ENCODE assay signal across 23 mouse cellular contexts in genomic region chr2:117389460-117389859, GRCm38 (mm10). TPM values are rescaled to one million over a fixed set of nuclear protein-coding genes. Genes with fewer than 3 reads are reported as not detected.
A peak's percentile ranks its signal among the peaks of the same experiment; 100 is the strongest.
DNase-seq lines count a peak whose midpoint lies in the region; ATAC-seq and TF ChIP-seq lines count a peak whose summit lies in the region.
"Had no signal": no experiment of that assay in that cellular context is flagged by ENCODE, and none has a peak within 500 bp of the region (broad histone marks: within the 10 kb centered on the region; RNA-seq: fewer than 3 reads in every experiment).

No protein-coding gene starts in this region.

- 0 out of 2 replicates have a peak overlapping the region, but pooled peaks have one; percentile 32 for H3K27ac ChIP-seq in hindbrain, embryonic 14.5 days
- no peak overlapping the region for H3K27ac ChIP-seq in hindbrain, embryonic 12.5 days
- H3K27ac ChIP-seq in midbrain, embryonic 16.5 days (ENCODE audit: low read length), result peak overlapping the region; percentile 67
- no peak overlapping the region for H3K27ac ChIP-seq in midbrain, embryonic 13.5 days
- H3K27ac ChIP-seq in forebrain, postnatal 0 days (ENCODE audit: low read depth, low read length), result peak overlapping the region; percentile 66
- H3K27ac ChIP-seq in cerebellum, adult 2 months (ENCODE audit: insufficient read depth, low read length), result no peak overlapping the region
- H3K27ac ChIP-seq: embryonic facial prominence, embryonic 10.5 days; kidney, embryonic 15.5 days; limb, embryonic 15.5 days; liver, embryonic 14.5 days; lung, embryonic 15.5 days had no signal

- whole genome bisulfite sequencing in hindbrain, embryonic 14.5 days, result 62% methylated on average over 3 of the region's 3 CpGs
- 72% methylated on average over 3 of the region's 3 CpGs for WGBS in hindbrain, embryonic 12.5 days
- WGBS in midbrain, embryonic 16.5 days, result 49% methylated on average over 3 of the region's 3 CpGs
- 53% methylated on average over 3 of the region's 3 CpGs for WGBS in midbrain, embryonic 13.5 days
- 76% methylated on average over 3 of the region's 3 CpGs for WGBS in forebrain, postnatal 0 days
- 70% methylated on average over 3 of the region's 3 CpGs for WGBS in cerebellum, adult 2 months

- peak; percentile 33 for DNase-seq in hindbrain, embryonic 14.5 days (ENCODE audit: low spot score)
- no peak for DNase-seq in forebrain, postnatal 0 days
- no peak for DNase-seq in cerebellum, adult 2 months
- DNase-seq: cerebellum, adult 9-11 months; gastrocnemius, postnatal 25 days; kidney, adult 11 months; layer of hippocampus, adult 9-11 months; lung, postnatal 36 days; thymus, adult 18-20 months; thymus, postnatal 36 days had no signal

- no peak overlapping the region for H3K9ac ChIP-seq in hindbrain, embryonic 14.5 days
- H3K9ac ChIP-seq in hindbrain, embryonic 12.5 days, result no peak overlapping the region
- no peak overlapping the region for H3K9ac ChIP-seq in midbrain, embryonic 16.5 days (ENCODE audit: low read depth, low read length)
- no peak overlapping the region for H3K9ac ChIP-seq in midbrain, embryonic 13.5 days (replicated peaks)
- no peak overlapping the region for H3K9ac ChIP-seq in forebrain, postnatal 0 days
- H3K9ac ChIP-seq: heart, embryonic 13.5 days; kidney, embryonic 15.5 days; limb, embryonic 15.5 days; liver, embryonic 14.5 days; lung, embryonic 15.5 days had no signal

- no peaks in the 10 kb centered on the region for H3K36me3 ChIP-seq in hindbrain, embryonic 14.5 days (replicated peaks; ENCODE audit: control insufficient read depth, insufficient read depth)
- H3K36me3 ChIP-seq in hindbrain, embryonic 12.5 days, result no peaks in the 10 kb centered on the region
- H3K36me3 ChIP-seq in midbrain, embryonic 16.5 days (ENCODE audit: control insufficient read depth, insufficient read depth, low read length), result no peaks in the 10 kb centered on the region
- no peaks in the 10 kb centered on the region for H3K36me3 ChIP-seq in midbrain, embryonic 13.5 days
- H3K36me3 ChIP-seq in forebrain, postnatal 0 days (ENCODE audit: insufficient read depth), result no peaks in the 10 kb centered on the region
- H3K36me3 ChIP-seq: embryonic facial prominence, embryonic 10.5 days; heart, embryonic 13.5 days; kidney, embryonic 15.5 days; limb, embryonic 15.5 days; lung, embryonic 15.5 days had no signal

- 0 out of 2 replicates have a peak, but pooled peaks have one; percentile 17 for ATAC-seq in hindbrain, embryonic 14.5 days (ENCODE audit: low FRiP score)
- no peak for ATAC-seq in hindbrain, embryonic 12.5 days (ENCODE audit: low FRiP score)
- ATAC-seq in midbrain, embryonic 16.5 days, result peak; percentile 54; the same call in 1 of the 2 replicates
- no peak; the same call in 1 of the 2 replicates for ATAC-seq in midbrain, embryonic 13.5 days
- peak; percentile 19 for ATAC-seq in forebrain, postnatal 0 days
- no peak for ATAC-seq in activated CD4-positive, CD25-positive, alpha-beta regulatory T cell, adult 4 months

- H3K4me1 ChIP-seq in hindbrain, embryonic 14.5 days (replicated peaks; ENCODE audit: control insufficient read depth, insufficient read depth, low read length), result peaks cover 11% of the 10 kb centered on the region
- H3K4me1 ChIP-seq in hindbrain, embryonic 12.5 days, result no peaks in the 10 kb centered on the region; the same call in 1 of the 2 replicates
- peaks cover 12% of the 10 kb centered on the region for H3K4me1 ChIP-seq in midbrain, embryonic 16.5 days (ENCODE audit: control insufficient read depth, insufficient read depth, low read length)
- peaks cover 7% of the 10 kb centered on the region for H3K4me1 ChIP-seq in midbrain, embryonic 13.5 days (replicated peaks)
- peaks cover 8% of the 10 kb centered on the region; the same call in 1 of the 2 replicates for H3K4me1 ChIP-seq in forebrain, postnatal 0 days (ENCODE audit: insufficient read depth)
- no peaks in the 10 kb centered on the region for H3K4me1 ChIP-seq in cerebellum, adult 2 months (ENCODE audit: control insufficient read depth, insufficient read depth, low read length)
- H3K4me1 ChIP-seq: embryonic facial prominence, embryonic 10.5 days; kidney, embryonic 15.5 days; limb, embryonic 15.5 days; lung, embryonic 15.5 days had no signal

- no peaks in the 10 kb centered on the region for H3K9me3 ChIP-seq in hindbrain, embryonic 14.5 days (ENCODE audit: control insufficient read depth, low read length)
- no peaks in the 10 kb centered on the region for H3K9me3 ChIP-seq in hindbrain, embryonic 12.5 days (replicated peaks)
- H3K9me3 ChIP-seq in midbrain, embryonic 16.5 days (replicated peaks; ENCODE audit: control insufficient read depth, low read length, poor library complexity, severe bottlenecking), result no peaks in the 10 kb centered on the region
- H3K9me3 ChIP-seq in midbrain, embryonic 13.5 days, result no peaks in the 10 kb centered on the region
- no peaks in the 10 kb centered on the region for H3K9me3 ChIP-seq in forebrain, postnatal 0 days (ENCODE audit: low read length)
- H3K9me3 ChIP-seq: embryonic facial prominence, embryonic 10.5 days; heart, embryonic 13.5 days; kidney, embryonic 15.5 days; limb, embryonic 15.5 days; lung, embryonic 15.5 days had no signal

- H3K4me3 ChIP-seq in hindbrain, embryonic 14.5 days (replicated peaks; ENCODE audit: low read length), result no peak overlapping the region
- H3K4me3 ChIP-seq in hindbrain, embryonic 12.5 days, result no peak overlapping the region
- H3K4me3 ChIP-seq in midbrain, embryonic 16.5 days (ENCODE audit: low read depth, low read length), result no peak overlapping the region
- H3K4me3 ChIP-seq in midbrain, embryonic 13.5 days (replicated peaks), result no peak overlapping the region
- no peak overlapping the region for H3K4me3 ChIP-seq in forebrain, postnatal 0 days (ENCODE audit: low read depth, low read length)
- H3K4me3 ChIP-seq in cerebellum, adult 2 months (replicated peaks; ENCODE audit: insufficient read depth, low read depth, low read length), result no peak overlapping the region
- H3K4me3 ChIP-seq: embryonic facial prominence, embryonic 10.5 days; heart, embryonic 13.5 days; kidney, embryonic 15.5 days; limb, embryonic 15.5 days; lung, embryonic 15.5 days; myocyte had no signal

- H3K4me2 ChIP-seq in hindbrain, embryonic 14.5 days (replicated peaks), result 0 out of 2 replicates have a peak overlapping the region, but pooled peaks have one; percentile 2
- no peak overlapping the region for H3K4me2 ChIP-seq in hindbrain, embryonic 12.5 days (replicated peaks)
- H3K4me2 ChIP-seq in midbrain, embryonic 16.5 days (ENCODE audit: low read length), result 0 out of 2 replicates have a peak overlapping the region, but pooled peaks have one; percentile 10
- no peak overlapping the region for H3K4me2 ChIP-seq in midbrain, embryonic 13.5 days (replicated peaks)
- H3K4me2 ChIP-seq in forebrain, postnatal 0 days (ENCODE audit: low read depth), result no peak overlapping the region
- H3K4me2 ChIP-seq: kidney, embryonic 15.5 days; limb, embryonic 15.5 days; lung, embryonic 15.5 days had no signal

- no peaks in the 10 kb centered on the region for H3K27me3 ChIP-seq in hindbrain, embryonic 14.5 days (ENCODE audit: control insufficient read depth, insufficient read depth, low read length)
- no peaks in the 10 kb centered on the region for H3K27me3 ChIP-seq in hindbrain, embryonic 12.5 days
- no peaks in the 10 kb centered on the region for H3K27me3 ChIP-seq in midbrain, embryonic 16.5 days (ENCODE audit: control insufficient read depth, insufficient read depth, low read depth, low read length)
- no peaks in the 10 kb centered on the region for H3K27me3 ChIP-seq in midbrain, embryonic 13.5 days
- no peaks in the 10 kb centered on the region for H3K27me3 ChIP-seq in forebrain, postnatal 0 days (ENCODE audit: insufficient read depth, low read length)
- H3K27me3 ChIP-seq in cerebellum, adult 2 months (ENCODE audit: control insufficient read depth, insufficient read depth, low read length), result no peaks in the 10 kb centered on the region
- H3K27me3 ChIP-seq: heart, embryonic 13.5 days; kidney, embryonic 15.5 days; limb, embryonic 15.5 days; lung, embryonic 15.5 days had no signal

- no peak for TF ChIP-seq CTCF in forebrain, postnatal 0 days (IDR thresholded peaks at IDR 0.05; ENCODE audit: low read depth)
- TF ChIP-seq CTCF in cerebellum, adult 2 months (IDR thresholded peaks at IDR 0.05; ENCODE audit: borderline replicate concordance, insufficient read depth, low read depth, low read length), result no peak

- no peak for TF ChIP-seq POLR2A in cerebellum, adult 2 months (IDR thresholded peaks at IDR 0.05; ENCODE audit: borderline replicate concordance, insufficient read depth, low read length)

RNA-seq across cellular contexts. Expression of gene Rasgrp1, which starts 46.7 kb away (rescaled TPM):
- polyA plus RNA-seq in hindbrain, embryonic 14.5 days (2014; fragmentation: Nextera tagmentation; extraction: Ambion mirVana), result 2.3 and 2.6 TPM in 2 replicates
- 1.4 and 1.6 TPM in 2 replicates for polyA plus RNA-seq in hindbrain, embryonic 12.5 days (2016; fragmentation: Nextera tagmentation; extraction: Ambion mirVana)
- polyA plus RNA-seq in midbrain, embryonic 16.5 days (2015; fragmentation: Nextera tagmentation; extraction: Ambion mirVana), result 3.2 and 3.4 TPM in 2 replicates
- 1.1 and 2.0 TPM in 2 replicates for polyA plus RNA-seq in midbrain, embryonic 13.5 days (2015; fragmentation: Nextera tagmentation; extraction: Ambion mirVana)
- total RNA-seq in forebrain, postnatal 0 days (2014; rRNA removed), result 16.6 and 18.4 TPM in 2 replicates
- 6.6 and 9.5 TPM in 2 replicates for polyA plus RNA-seq in forebrain, postnatal 0 days (2015; fragmentation: Nextera tagmentation; extraction: Ambion mirVana)
- 19.1 and 21.1 TPM in 2 replicates for polyA plus RNA-seq in cerebellum, adult 2 months (2012; rRNA removed)
- polyA plus RNA-seq in activated CD4-positive, CD25-positive, alpha-beta regulatory T cell, adult 4 months (2017; shearing (Covaris generic)), result 10 to 100 TPM; 62.0 to 66.3 TPM
- total RNA-seq: common myeloid progenitor, adult 5-6 weeks had no signal
- polyA plus RNA-seq: C2C12, myocyte had no signal

Comparison
In these comparisons a context has a peak if more than half of its experiments do, and no peak if none do; other contexts are left out.
1. ATAC-seq: peak in hindbrain, embryonic 14.5 days (single experiment), midbrain, embryonic 16.5 days (single experiment) and forebrain, postnatal 0 days (single experiment); none in hindbrain, embryonic 12.5 days (single experiment), midbrain, embryonic 13.5 days (single experiment) and activated CD4-positive, CD25-positive, alpha-beta regulatory T cell, adult 4 months (single experiment).
2. H3K27ac ChIP-seq: peak in hindbrain, embryonic 14.5 days (single experiment), midbrain, embryonic 16.5 days (single experiment) and forebrain, postnatal 0 days (single experiment); none in hindbrain, embryonic 12.5 days (single experiment), midbrain, embryonic 13.5 days (single experiment) and cerebellum, adult 2 months (single experiment).
3. H3K4me2 ChIP-seq: peak in hindbrain, embryonic 14.5 days (single experiment) and midbrain, embryonic 16.5 days (single experiment); none in hindbrain, embryonic 12.5 days (single experiment), midbrain, embryonic 13.5 days (single experiment) and forebrain, postnatal 0 days (single experiment).